Mouse (Mus musculus): ENCODE results near the gene Gm11564.
"Not testable (repeated sequence)": the region's sequence is repeated elsewhere in the genome, so short reads cannot be mapped to it uniquely, and the experiment has no call there.

Gene Gm11564

GRCm38 (mm10) chr11:99815566-99815965 is at the start of gene Gm11564:
Gene Gm11564, minus strand, starts transcription at chr11:99815666.
- not testable (repeated sequence) for DNase-seq (ENCODE audit: low spot score)

- DNase-seq (ENCODE audit: low spot score): not testable (repeated sequence)
Measured at GRCm38 (mm10) chr11:99864176-99864575, 48.7 kb upstream of the Gm11564 start, which contains the start of gene Gm11559. Gene Gm11559, plus strand, starts transcription at chr11:99864476.

GRCm38 (mm10) chr11:99858761-99859160 is 43.3 kb upstream of the Gm11564 start:
- no peak for DNase-seq (ENCODE audit: low spot score)

- no peak for DNase-seq (ENCODE audit: low spot score)
Measured at GRCm38 (mm10) chr11:99857617-99858016, 42.2 kb upstream of the Gm11564 start, which contains the start of gene Gm11568. Gene Gm11568, plus strand, starts transcription at chr11:99857917.

- no peak for DNase-seq (ENCODE audit: low spot score)
Measured at GRCm38 (mm10) chr11:99854121-99854520, 38.7 kb upstream of the Gm11564 start.

GRCm38 (mm10) chr11:99851508-99851907 is 36.0 kb upstream of the Gm11564 start, which contains the start of gene Krtap4-16:
Gene Krtap4-16, minus strand, starts transcription at chr11:99851608.
- no peak for DNase-seq (ENCODE audit: low spot score)

- DNase-seq (ENCODE audit: low spot score): no peak
Measured at GRCm38 (mm10) chr11:99846746-99847145, 31.3 kb upstream of the Gm11564 start.

- DNase-seq (ENCODE audit: low spot score): no peak
Measured at GRCm38 (mm10) chr11:99842185-99842584, 26.7 kb upstream of the Gm11564 start.

GRCm38 (mm10) chr11:99837966-99838365 is 22.5 kb upstream of the Gm11564 start, which contains the start of gene 2300003K06Rik:
Gene 2300003K06Rik, minus strand, starts transcription at chr11:99838066.
- DNase-seq (ENCODE audit: low spot score): no peak

- DNase-seq (ENCODE audit: low spot score): not testable (repeated sequence)
Measured at GRCm38 (mm10) chr11:99809792-99810191, 5.7 kb downstream of the Gm11564 start, which contains the start of gene Krtap4-13. Gene Krtap4-13, minus strand, starts transcription at chr11:99809892.

- DNase-seq (ENCODE audit: low spot score): not testable (repeated sequence)
Measured at GRCm38 (mm10) chr11:99804346-99804745, 11.1 kb downstream of the Gm11564 start, which contains the start of gene Gm11554. Gene Gm11554, minus strand, starts transcription at chr11:99804446.

GRCm38 (mm10) chr11:99798832-99799231 is 16.6 kb downstream of the Gm11564 start, which contains the start of gene Gm11569:
Gene Gm11569, minus strand, starts transcription at chr11:99798932.
- DNase-seq (ENCODE audit: low spot score): not testable (repeated sequence)

GRCm38 (mm10) chr11:99793367-99793766 is 22.1 kb downstream of the Gm11564 start, which contains the start of gene Gm11596:
Gene Gm11596, minus strand, starts transcription at chr11:99793467.
- no peak for DNase-seq (ENCODE audit: low spot score)

GRCm38 (mm10) chr11:99784900-99785299 is 30.6 kb downstream of the Gm11564 start, which contains the start of gene Krtap4-9:
Gene Krtap4-9, plus strand, starts transcription at chr11:99785200.
- DNase-seq (ENCODE audit: low spot score): not testable (repeated sequence)

GRCm38 (mm10) chr11:99780604-99781003 is 34.9 kb downstream of the Gm11564 start, which contains the start of gene Krtap4-8:
Gene Krtap4-8, minus strand, starts transcription at chr11:99780704.
- DNase-seq (ENCODE audit: low spot score): no peak

- no peak for DNase-seq (ENCODE audit: low spot score)
Measured at GRCm38 (mm10) chr11:99778401-99778800, 37.1 kb downstream of the Gm11564 start.

- not testable (repeated sequence) for DNase-seq (ENCODE audit: low spot score)
Measured at GRCm38 (mm10) chr11:99772813-99773212, 42.7 kb downstream of the Gm11564 start, which contains the start of gene Gm11595. Gene Gm11595, minus strand, starts transcription at chr11:99772913.

GRCm38 (mm10) chr11:99768410-99768809 is 47.1 kb downstream of the Gm11564 start:
- no peak for DNase-seq (ENCODE audit: low spot score)
